Mouse (Mus musculus): ENCODE measurements at regions not wholly inside any gene's neighbourhood (a gene's known extent, or its start where the extent isn't known, plus 50 kb on each side); places are given as distances from the start of the nearest gene placed in this dataset.

DNA sequence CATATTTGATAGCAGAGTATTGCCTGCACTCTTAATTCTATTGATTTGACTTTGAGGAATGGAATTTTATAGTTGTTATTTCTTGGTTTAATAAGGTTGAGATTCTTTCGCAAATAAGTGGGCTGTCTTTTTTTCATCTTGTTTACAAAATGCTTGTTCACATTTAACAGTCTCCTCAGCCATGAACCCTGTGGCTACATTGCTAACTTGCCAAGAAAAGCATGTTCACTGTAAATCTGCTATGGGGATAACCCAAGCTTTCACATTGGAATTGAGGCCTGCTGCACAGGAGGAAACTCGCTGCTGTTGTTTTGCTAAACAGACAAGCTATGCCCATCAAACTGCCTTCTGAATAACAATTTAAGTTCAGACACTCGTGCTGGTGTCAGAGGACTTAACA, 564.6 kb upstream of the Fam92a start:
- no peak for TF ChIP-seq CTCF (IDR thresholded peaks at IDR 0.05; ENCODE audit: low read depth, low read length)
- no peak for TF ChIP-seq EP300 (IDR thresholded peaks at IDR 0.05; ENCODE audit: insufficient read depth, low read depth, low read length)
- TF ChIP-seq POLR2A (IDR thresholded peaks at IDR 0.05; ENCODE audit: insufficient read depth, low read length), result no peak

All from ES-Bruce4 (cell line).